Mouse (Mus musculus) bone marrow macrophage, adult 2 months (primary cell): ENCODE measurements around the gene Slc22a23.

Experiments
- CTCF ChIP-seq: IDR thresholded peaks from 2 replicates; pipeline ENCODE4 v1.5.1; 2012; ENCODE audit warnings: low read depth, mild to moderate bottlenecking, low read length, moderate library complexity
- POLR2A ChIP-seq: IDR thresholded peaks from 2 replicates; pipeline ENCODE4 v1.6.1; 2012; ENCODE audit warnings: mild to moderate bottlenecking, low read depth, low read length, borderline replicate concordance

- TF ChIP-seq POLR2A (no peak; the same call in 1 of the 2 replicates), CTCF (no peak)
Measured at GRCm38 (mm10) chr13:34162491-34163303, 182.3 kb downstream of the Slc22a23 start, which contains the start of gene Psmg4.
